Mouse (Mus musculus): ENCODE measurements around the gene Rbm18.

The Rbm18 gene

DNA sequence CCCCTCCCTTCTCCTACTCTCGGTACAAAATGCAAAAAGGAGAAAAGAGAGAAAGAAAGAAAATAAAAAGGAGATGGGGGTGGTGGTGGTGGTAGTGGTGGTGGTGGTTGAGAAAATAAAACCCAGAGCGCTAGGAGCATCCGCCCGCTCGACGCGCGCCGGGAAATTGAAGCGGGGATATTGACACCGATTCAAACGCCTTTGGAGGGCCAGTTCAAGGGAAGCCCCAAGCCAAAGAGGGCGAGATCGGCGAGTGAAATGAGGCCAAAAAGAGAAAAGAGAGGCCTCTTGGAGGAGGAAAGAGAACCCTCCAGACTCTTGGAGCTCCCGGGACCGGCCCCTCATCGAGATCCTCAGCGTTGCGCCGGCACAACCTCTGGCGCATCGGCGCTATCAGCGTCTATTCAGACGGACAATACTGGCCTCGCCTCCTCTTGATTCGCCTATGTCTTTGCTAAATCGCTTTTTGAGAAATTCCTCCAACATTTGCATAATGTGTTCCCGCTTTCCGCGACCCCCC is 32.1 kb downstream of the Rbm18 start:
- DNase-seq = no peak

DNA sequence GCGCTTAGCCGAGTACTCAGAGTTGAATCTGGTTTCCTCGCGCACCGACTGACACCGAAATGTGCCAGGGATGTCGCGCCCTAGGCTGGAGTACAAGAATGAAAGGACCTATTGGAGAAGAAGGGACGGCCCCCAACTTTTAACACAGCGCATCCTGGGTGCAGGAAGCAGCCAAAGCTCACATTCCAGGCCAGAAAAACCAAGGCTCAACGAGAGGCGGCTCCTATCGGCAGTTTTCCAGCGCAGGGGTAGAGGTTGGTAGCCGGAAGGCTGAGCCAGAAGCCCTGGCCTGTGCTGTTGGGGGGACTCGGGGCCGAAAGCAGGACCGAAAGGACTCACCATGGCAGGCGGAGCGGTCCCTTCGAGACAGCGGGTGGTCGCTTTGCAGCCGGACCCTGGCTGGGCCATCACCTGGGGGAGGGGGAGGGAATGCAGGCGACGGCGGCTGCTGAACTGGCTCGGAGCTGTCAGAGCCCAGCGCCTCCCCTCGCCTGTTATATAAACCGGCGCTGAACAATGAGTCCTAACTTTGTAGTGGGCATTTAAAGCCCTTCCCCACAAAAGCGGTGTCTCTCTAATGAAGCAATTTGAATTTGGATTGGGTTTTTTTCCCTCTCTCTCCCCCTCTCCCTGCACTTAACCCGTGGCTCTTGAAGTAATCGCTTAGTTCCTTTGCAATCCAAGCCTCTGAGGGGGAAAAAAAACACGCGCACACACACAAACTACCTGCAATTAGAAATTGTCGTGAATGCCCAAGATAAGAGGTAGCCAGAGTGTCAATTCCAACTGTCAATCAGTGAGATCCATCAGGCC is 32.8 kb downstream of the Rbm18 start:
- DNase-seq = peak; percentile 27

DNA sequence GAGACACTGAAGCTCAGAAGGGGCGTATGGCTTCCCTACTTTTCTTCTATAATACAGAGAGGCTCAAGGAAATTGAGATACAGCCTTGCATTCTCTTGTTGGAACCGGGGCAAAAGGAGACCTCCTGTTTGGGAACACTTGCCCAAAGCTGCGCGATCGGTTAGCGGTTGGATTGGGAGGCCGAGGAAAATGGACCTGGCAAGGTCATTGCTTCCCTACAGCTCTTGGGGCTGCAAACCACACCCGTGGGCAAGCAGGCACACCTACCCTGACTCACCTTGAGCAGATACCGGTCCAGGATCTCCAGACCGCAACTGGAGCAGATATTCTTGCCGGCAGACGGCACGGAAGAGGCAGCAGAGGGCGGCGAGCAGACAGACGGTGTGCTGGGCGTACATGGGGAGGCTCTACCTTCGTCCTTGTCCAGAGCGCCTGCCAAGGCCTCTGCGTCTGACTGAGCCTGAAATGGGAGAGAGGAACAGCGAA is 33.5 kb downstream of the Rbm18 start:
- no peak for DNase-seq

DNA sequence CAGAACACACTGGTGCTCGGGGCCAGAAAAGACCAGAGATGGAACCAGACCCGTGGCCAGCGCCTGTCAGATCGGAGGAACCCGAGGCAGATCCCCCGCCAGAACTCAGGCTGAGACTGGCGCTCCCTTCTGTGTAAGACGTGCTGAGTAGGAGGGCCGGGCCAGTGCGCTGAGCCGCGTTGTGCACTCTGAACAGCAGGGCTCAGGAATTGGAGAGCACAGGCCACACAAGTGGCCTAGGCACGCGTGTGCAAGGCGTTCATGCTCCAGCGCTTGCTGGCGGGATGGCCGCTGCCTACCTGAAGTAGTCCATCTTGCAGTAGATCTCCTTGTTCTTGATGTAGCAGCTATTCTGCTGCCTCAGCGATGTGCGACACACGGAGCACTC is 34.0 kb downstream of the Rbm18 start:
- DNase-seq = peak; percentile 20

DNA sequence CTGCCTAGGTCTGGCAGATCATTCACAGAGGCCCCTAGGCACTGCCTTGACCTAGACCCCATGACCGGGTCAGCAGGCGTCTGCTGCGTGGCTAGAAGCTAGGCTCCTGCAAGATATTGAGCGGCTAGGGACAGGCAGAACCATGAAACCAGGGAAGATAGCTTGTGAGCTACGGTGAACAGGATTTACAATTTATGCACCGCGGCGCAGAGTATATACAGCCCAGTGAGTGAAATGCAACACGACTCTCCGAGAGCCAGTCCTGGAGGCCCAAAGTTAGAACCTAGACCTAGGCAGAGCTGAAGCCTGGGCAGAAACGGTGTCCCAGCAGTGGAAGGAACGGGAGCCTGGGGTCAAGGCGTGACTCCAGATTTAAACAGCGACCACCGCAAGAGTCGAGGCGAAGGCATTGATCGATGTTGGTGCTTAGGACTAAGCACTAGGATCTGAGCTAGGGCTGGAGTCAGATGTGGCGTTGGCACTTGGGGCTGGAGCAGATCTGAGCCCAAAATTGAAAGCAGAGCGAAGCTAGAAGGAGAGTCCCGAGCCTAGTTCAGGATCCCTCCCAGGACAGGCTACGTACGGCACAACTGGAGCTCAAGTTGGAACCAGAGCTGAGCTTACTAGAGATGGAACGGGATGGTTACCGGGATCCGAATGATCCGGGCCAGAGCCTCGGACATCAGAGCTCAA is 34.6 kb downstream of the Rbm18 start:
- DNase-seq = no peak

DNA sequence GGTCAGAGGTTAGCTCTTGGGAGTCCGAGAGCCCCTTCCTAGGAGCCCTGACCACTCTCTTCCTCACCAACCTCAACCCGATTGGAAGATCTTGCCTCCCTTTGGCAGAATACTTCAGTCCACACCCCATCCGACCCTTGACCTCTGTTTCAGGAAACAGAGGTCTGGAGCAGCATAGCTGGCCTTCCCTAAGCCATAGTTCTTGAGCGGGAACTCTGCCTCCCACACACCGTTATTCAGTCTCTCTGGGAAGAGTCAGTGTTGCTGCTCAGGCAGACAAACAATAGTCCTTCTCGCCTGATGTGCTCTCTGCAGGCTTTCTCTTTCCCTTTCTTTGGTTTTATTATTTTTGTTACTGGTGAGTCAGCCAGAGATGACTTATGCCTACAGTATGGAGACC is 36.8 kb downstream of the Rbm18 start:
- DNase-seq = no peak

DNA sequence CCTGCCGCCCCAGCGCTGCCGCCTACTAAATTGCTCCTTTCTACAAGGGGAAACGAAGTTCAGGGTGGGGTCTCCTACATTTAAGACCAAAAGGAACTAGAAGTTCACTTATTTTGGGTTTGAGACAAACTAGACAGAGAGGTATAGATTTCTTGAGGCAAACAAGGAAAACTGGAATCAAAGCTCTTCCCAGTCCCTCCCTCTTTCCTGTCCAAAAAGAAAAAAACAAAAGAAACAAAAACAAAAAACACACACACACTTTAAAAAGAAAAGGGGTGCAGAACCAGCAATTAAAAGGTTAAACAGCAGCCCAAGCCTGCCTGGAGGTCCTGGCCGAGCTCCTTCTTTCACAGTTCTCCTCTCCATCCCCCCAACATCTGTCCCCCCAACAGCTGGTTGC is 38.6 kb downstream of the Rbm18 start:
- DNase-seq = no peak

DNA sequence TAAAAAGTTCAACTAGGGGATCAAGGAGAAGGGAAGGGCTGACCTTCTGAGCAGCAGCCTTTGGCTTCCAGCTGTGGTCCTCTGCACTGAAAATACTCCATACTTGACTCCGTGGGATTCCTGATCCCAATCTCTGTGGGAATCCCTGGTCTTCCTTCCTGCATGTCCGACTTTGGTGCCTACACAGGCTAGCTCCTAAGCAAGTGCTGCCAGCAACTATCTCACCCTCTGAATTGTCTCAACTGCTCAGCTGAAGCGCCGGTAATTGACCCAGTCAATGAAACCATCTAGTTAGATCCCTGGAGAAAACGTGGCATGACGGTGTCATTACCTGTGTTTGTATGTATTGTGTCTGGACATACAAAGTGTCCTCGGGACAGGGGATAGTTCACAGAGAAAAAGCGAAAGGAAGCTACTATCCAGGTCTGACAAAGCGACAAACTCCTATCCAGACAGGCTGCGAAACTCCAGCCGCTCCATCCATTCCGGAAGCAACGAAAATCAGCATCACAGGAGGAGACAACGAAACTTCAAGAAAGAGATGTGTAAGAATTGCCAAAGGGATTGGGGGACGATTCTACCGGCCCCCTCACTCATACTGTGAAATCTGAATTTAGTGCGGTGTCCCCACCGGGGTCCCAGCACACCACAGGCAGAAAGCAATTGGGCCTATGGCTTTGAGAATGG is 39.3 kb downstream of the Rbm18 start:
- no peak for DNase-seq

DNA sequence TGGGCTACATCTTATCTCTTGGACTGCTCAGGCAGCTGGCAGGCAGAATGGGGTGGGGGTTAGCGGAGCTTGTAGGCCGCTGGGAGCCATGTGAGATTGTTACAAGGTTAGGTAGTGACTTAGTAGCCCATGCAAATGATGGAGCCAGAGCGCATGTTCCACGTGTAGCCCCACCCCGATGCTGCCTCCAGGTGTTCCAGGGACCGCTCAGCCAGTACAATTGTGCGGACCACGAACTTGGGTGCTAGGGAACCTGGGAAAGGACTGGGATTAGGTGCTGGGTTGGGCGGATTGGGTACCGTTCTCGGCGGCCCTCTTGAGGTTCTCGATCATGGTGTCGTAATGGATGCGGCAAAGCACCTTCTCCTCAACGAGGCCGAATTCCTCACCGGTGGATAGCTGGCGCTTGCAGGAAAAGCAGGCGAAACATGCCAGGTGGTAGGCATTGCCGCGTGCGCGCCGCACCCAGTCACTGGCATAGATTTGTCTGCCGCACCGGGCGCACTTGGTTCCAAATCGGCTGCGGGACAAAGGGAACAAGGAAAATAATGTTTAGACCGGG is 42.6 kb downstream of the Rbm18 start:
- no peak for DNase-seq

DNA sequence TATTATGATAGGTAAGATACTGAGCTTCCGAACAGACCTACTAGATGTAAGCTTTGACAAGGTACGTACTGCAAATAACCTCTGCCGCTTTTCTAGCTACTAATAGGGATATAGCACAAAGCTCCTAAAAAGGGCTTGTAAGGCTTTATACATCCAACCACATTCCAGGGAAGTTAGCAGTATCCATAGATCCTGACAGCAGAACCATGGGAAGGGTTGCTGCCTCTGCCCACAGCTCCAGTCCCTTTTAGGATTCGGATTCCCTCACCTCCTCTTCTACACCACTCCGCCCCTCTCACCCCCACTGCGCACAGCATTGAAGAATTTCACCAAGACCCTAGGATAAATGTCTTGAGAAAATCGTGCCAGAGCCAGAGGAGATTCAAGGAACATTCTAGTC is 43.3 kb downstream of the Rbm18 start:
- no peak for DNase-seq

DNA sequence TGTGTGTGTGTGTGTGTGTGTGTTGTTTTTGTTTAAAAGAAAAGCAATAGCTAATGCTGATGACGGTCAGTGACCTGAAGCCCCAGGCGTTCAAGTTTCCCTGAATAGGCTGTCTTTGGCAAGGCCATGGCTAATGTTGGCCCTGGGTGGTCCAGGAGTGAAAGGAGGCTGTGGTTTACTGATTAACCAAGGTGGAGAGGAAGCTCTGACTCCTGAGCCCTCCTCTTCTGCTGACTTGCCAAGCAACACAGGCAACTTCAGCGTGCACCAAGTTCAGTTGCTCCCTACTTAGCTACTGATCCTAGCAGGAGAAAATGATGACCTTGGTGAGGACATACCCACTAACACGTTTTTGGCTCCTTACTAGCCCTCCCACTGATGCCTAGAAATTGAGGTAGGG is 43.8 kb downstream of the Rbm18 start:
- DNase-seq = no peak

DNA sequence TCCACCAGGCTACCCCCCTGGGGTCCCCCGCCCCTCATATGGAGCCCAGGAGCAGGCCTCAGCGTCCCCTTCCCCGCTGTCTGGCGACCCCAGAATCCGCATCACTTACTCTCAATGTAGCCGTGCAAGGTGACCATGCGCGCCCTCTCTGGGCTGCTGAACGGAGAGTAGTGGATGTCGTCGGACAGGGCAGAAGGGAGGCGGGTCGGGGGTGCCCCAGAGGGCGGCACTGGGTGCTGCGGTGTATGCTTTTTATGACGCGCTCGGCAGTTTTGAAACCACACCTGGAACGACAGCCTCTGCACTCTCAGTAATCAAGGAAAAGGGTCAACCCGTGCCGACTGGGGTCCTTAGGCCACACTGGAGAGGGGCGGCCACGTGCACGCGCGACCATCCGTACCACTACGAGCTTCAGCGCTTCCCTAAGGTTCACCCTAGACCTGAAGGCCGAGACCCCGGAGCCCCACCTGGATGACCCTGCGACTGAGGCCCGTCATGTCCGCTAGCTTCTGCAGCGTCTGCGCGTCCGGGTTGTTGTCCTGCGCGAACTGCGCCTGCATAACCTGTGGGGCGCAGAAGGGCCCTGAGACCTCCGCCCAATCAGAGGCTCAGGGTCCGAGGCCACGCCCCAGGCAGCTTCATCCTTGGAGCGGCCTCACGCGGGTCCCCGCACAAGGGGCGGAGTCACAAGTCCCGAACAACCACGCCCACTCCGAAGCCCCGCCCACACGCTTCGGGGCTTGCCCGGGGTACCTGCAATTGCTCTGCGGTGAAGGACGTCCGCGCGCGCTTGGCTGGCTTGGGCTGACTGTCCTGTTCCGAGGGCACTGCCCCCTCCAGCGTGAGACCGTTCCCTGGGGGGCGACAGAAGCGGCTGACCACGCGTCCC is 45.5 kb downstream of the Rbm18 start:
- DNase-seq = peak; percentile 51

DNA sequence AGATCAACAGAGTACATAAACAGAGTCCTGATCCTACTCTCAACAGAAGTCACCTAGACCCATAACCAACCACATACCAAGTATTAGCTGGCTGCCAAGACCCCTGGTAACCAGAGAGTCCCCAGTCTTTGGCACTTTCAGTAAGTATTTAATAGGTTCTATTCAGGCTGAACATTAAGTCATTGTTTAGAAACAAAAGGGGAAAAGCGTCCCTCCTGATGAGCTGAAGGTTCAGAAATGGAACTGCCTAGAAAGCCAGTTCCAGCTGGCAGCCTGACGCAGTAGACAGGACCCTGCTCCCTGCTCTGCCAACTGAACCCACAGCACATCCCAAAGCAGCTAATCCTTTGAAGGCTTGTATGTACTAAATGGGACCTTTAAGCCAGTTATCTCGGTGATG is 47.4 kb downstream of the Rbm18 start:
- DNase-seq = no peak

DNA sequence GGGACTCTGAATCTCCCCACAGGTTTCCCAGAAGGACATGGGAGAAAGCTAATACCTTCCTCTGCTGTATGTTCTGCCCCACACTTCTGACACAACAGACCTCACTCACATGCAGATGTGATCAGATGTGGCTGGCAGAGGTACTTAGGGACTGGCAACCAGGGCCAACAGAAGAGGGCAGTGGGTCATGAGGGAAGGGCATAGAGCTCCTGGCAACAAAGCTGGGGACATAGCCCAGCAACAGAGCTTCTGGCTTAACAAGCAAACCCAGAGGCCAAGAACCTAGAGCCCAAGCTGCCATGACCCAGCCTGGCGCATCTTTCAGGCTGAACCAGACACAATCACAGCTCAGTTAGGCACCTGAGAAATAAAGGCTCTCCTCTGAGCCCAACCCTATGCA is 51.5 kb downstream of the Rbm18 start:
- no peak for DNase-seq

DNA sequence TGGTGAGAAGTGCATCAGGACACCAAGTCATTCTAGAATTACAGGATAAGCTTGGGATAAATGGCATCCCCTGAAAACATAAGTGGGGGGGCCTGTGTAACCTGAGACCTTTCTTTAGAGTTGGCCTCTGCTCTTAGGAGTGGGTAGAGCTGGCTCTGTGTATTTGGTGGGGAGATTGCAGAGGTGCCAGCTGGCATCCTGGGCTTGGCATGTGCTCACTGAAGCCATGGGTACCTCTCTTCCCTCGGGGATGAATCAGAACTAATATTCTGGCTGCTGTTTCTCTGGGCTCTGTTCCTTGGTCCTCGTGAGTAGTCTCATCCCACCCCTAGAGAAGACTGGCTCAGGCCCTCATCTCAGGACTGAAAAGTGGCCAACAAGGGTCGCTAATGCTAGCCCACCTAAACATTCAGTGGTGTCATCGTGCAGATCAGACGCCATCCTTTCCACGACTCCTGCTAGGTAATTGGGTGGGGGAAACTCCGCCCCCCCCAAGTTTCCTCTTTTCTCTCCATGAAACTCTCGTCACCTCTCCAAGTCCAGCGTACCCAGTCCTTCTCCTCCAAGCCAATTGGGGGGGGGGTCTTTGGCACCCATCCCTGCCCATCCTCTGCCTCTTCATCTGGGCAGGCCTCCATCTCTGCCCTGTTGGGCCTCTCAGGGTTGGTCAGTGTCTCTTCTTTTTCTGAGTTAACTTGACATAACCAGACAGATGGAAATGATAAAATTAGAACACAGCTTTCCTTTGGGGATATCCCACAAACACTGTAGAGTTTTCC is 53.6 kb downstream of the Rbm18 start:
- no peak for DNase-seq

DNA sequence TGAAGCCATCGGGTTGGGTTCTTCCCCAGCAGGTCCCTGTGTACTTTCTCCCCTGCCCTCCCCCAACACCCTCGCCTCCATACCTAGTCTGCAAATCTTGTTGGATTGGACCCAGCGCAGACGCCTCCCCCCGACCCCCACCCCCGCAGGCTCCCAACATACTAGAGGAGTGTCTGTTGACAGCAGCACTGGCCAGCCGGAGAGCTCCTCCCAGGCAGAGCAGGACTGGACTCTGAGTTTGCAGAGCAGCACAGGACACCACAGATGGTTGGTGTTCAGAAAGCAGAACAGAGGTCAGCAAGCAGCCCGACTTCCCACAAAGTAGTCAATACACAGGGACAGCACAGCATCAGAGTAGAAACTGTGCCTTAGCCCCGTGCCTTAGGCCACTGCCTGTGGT is 55.1 kb downstream of the Rbm18 start:
- DNase-seq = no peak

DNA sequence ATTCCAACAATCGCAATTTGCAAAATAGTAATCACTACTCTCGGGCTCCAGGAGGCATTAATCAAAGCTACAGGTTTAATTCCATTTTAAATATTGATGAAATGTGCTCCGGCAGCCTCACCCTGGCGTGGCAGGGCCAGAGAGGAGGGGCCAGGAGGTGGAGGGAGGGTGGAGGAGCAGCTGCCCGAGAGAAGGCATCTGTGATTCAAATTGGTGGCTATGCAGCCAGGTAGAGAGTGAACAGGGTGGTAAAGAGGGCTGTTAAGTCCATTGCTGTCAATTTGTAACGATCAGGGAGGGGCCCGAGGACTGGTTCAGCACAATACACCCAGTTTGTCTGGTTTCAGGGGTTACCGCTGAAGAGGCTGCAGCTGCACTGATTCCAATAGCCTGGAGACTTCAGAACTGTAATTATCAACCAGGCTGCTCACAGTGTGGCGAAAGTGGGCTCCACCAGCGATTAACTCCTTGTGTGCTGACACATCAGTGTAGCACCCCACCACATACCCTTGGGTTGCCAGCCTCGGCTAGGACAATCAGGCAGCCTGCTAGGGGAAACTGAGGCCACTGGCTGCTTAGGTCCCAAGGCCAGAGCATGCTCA is 59.3 kb downstream of the Rbm18 start:
- DNase-seq = no peak

DNA sequence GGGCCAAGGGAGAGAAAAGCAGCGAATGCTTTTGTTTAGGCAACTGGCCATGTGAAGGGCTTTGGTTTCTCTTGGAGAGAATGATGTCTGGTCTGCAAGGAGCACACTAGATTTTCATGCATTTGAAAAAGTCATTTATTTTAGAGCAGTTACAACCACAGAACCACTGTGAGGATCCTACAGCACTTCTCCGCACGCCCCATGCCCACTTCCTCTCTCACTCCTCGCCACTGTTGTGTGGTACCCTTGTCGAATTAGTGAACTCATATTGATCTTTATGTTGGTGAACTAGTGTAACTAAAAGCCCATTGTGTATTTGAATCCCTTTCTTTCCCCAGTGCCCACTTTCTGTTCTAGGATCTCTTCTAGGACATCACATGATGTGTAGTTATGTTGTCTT is 61.4 kb downstream of the Rbm18 start:
- DNase-seq = no peak

DNA sequence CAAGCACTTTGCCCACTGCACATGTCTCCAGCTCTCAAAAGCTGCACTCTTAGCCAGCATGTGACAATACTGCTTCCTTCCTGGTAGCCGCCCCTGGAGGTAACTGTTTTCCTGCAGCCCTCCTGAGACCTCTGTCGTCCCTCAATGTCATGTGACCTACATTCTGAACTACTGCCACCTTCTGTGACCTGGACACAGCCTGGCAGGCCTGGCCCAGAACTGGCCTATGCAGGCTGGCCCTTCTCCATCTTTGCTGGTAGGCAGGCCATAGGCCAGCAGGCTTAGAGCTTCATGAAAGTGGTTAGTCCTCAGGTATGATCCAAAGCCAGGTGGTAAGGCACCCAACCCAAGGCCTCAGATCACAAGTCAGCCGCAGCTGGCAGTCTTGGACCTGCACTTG is 62.8 kb downstream of the Rbm18 start:
- no peak for DNase-seq

DNA sequence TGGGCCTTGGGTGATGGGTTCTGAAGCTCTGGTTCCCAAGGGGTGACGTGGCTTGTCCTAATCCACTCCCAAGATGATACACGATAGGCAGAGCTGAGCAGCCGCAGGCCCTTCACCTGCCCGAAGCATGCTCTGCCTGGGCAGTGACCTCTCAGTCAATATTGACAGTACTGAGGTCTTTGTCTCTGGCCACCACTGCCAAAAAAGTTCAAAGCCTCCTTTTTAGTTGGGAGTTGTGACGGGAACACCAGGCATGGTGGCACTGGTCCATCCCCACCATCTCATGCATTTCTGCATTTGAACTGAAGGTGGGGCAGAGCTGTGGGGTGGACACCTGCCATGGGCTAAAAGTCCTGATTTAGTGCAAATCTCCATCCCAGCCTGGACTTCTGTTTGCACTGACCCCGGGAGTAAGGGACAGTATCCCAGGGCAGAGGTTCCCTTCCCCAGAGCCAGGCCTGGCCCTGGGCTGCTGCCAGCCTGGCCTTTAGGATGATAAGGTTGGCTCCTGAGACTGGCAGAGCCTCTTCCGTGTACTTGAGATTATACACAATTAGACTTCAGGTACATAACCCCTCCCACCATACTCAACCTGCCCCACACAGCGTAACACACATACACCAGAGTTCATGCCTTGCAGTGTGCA is 64.8 kb downstream of the Rbm18 start:
- no peak for DNase-seq

DNA sequence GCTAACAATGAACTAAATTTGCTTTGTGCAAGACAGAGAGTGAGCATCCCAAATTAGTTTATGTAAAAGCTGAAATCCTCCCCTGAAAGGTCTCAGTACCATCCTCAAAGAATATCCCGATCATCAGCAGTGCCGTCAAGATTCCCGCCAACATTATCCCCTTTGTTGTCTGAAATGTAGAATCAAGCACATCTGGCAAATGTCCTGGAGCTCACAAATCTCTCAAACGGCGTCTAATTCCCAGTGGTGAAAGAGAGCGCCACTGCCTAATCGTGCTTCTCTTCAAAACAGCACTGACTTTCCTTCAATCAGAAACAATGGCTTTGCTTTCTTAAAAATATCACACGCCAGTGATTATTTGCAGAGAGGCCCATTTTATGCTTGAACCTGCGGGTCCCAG is 69.4 kb downstream of the Rbm18 start:
- DNase-seq = no peak

Measured in lung, postnatal 10 days (tissue).